Mouse (Mus musculus) stomach, postnatal 0 days (tissue): ENCODE measurements around the gene Peg10.

ENCODE experiments used
- CTCF ChIP-seq: IDR thresholded peaks from 2 replicates; pipeline ENCODE4 v1.5.1; 2016; ENCODE audit warnings: antibody characterized with exemption, low read depth, mild to moderate bottlenecking, moderate library complexity
- EP300 ChIP-seq: optimal IDR thresholded peaks from 2 replicates; pipeline ENCODE3; 2016; ENCODE audit warnings: antibody characterized with exemption

- TF ChIP-seq CTCF = no peak
- TF ChIP-seq EP300 = no peak
Observed at GRCm38 (mm10) chr6:4703908-4704307, 43.2 kb upstream of the Peg10 start.
